Mouse (Mus musculus) right cerebral cortex, postnatal 36 days (tissue): Measurements from ENCODE around the gene Gm44973.
"Not testable (repeated sequence)": the region's sequence is repeated elsewhere in the genome, so short reads cannot be mapped to it uniquely, and the experiment has no call there.

Source experiments
- DNase-seq, 2 experiments: peaks; one replicate each; pipeline ENCODE4 v3.0.0; 2022; ENCODE audit warnings: low spot score in 2 of 2, mixed read lengths in 1 of 2

The Gm44973 gene

GRCm38 (mm10) chr7:5015118-5016001 is at the start of gene Gm44973:
TSS of gene Gm44973 (plus strand) at chr7:5015496.
- peak; percentile 87 to 89 for DNase-seq

GRCm38 (mm10) chr7:4971068-4971467 is 44.2 kb upstream of the Gm44973 start, which contains the start of gene Sbk3:
TSS of gene Sbk3 (minus strand) at chr7:4971168.
- no peak for DNase-seq

- DNase-seq = no peak
These were observed 43.6 kb upstream of the Gm44973 start for GRCm38 (mm10) chr7:4971710-4972109.

- no peak for DNase-seq
These were observed 42.8 kb upstream of the Gm44973 start for GRCm38 (mm10) chr7:4972321-4973047.

- no peak for DNase-seq
These were observed 39.8 kb upstream of the Gm44973 start for GRCm38 (mm10) chr7:4975455-4975854.

- DNase-seq = no peak
These were observed 38.5 kb upstream of the Gm44973 start for GRCm38 (mm10) chr7:4976832-4977231.

- no peak for DNase-seq
These were observed 27.0 kb upstream of the Gm44973 start for GRCm38 (mm10) chr7:4988250-4988649.

- DNase-seq = no peak
These were observed 21.8 kb upstream of the Gm44973 start for GRCm38 (mm10) chr7:4993347-4993998.

- DNase-seq = no peak
These were observed 21.1 kb upstream of the Gm44973 start for GRCm38 (mm10) chr7:4993999-4994788.

- DNase-seq = no peak
These were observed 19.9 kb upstream of the Gm44973 start for GRCm38 (mm10) chr7:4995268-4996002.

GRCm38 (mm10) chr7:4996003-4996895 is 19.0 kb upstream of the Gm44973 start, which contains the start of gene Zfp579:
TSS of gene Zfp579 (minus strand) at chr7:4996158.
- peak; percentile 84 to 86 for DNase-seq

GRCm38 (mm10) chr7:4996934-4997333 is 18.4 kb upstream of the Gm44973 start:
- DNase-seq = no peak

GRCm38 (mm10) chr7:4999876-5000275 is 15.4 kb upstream of the Gm44973 start:
- DNase-seq = no peak

- not testable (repeated sequence) for DNase-seq
These were observed 12.4 kb upstream of the Gm44973 start for GRCm38 (mm10) chr7:5002876-5003275.

- no peak for DNase-seq
These were observed 7.1 kb upstream of the Gm44973 start for GRCm38 (mm10) chr7:5008229-5008628.

GRCm38 (mm10) chr7:5012681-5013513 is 2.4 kb upstream of the Gm44973 start:
- DNase-seq = no peak

- DNase-seq = peak; percentile 96
These were observed 812 bp upstream of the Gm44973 start, which contains the start of the genes Zfp524 and Fiz1 for GRCm38 (mm10) chr7:5014251-5015117. TSS of gene Zfp524 (plus strand) at chr7:5014415. TSS of gene Fiz1 (minus strand) at chr7:5014697.

- DNase-seq = no peak
These were observed 761 bp downstream of the Gm44973 start for GRCm38 (mm10) chr7:5016057-5016456.
